Mouse (Mus musculus) kidney, adult 9 months (tissue): ENCODE measurements at regions not wholly inside any gene's neighbourhood (a gene's known extent, or its start where the extent isn't known, plus 50 kb on each side); places are given as distances from the start of the nearest gene placed in this dataset.

Source experiments
- DNase-seq: peaks from one replicate; pipeline ENCODE4 v3.0.0; 2022

GRCm38 (mm10) chr10:39316533-39316932 is 52.1 kb upstream of the Fyn start:
- no peak for DNase-seq

GRCm38 (mm10) chr10:39315434-39316174 is 53.1 kb upstream of the Fyn start:
- no peak for DNase-seq

GRCm38 (mm10) chr10:39311501-39311900 is 57.2 kb upstream of the Fyn start:
- DNase-seq: no peak

- DNase-seq: no peak
Measured at GRCm38 (mm10) chr10:39308535-39308934, 60.1 kb upstream of the Fyn start.

- DNase-seq: no peak
Measured at GRCm38 (mm10) chr10:39292703-39293496, 75.8 kb upstream of the Fyn start.

GRCm38 (mm10) chr10:39291747-39292198 is 76.9 kb upstream of the Fyn start:
- no peak for DNase-seq

- DNase-seq: peak; percentile 2
Measured at GRCm38 (mm10) chr10:39291134-39291746, 77.4 kb upstream of the Fyn start.

GRCm38 (mm10) chr10:39290245-39290644 is 78.4 kb upstream of the Fyn start:
- DNase-seq: no peak

- no peak for DNase-seq
Measured at GRCm38 (mm10) chr10:39280366-39281000, 88.2 kb upstream of the Fyn start.

GRCm38 (mm10) chr10:39274202-39274601 is 94.5 kb upstream of the Fyn start:
- DNase-seq: no peak

- no peak for DNase-seq
Measured at GRCm38 (mm10) chr10:39273426-39273825, 95.2 kb upstream of the Fyn start.

GRCm38 (mm10) chr10:39272387-39272949 is 96.2 kb upstream of the Fyn start:
- no peak for DNase-seq

GRCm38 (mm10) chr10:39270406-39270805 is 98.2 kb upstream of the Fyn start:
- no peak for DNase-seq

- DNase-seq: no peak
Measured at GRCm38 (mm10) chr10:39267236-39267635, 101.4 kb upstream of the Fyn start.

GRCm38 (mm10) chr10:39266482-39266881 is 102.2 kb upstream of the Fyn start:
- DNase-seq: peak; percentile 80

GRCm38 (mm10) chr10:39262466-39262865 is 98.9 kb upstream of the Ccn6 start:
- DNase-seq: no peak

GRCm38 (mm10) chr10:39261174-39262145 is 97.9 kb upstream of the Ccn6 start:
- DNase-seq: no peak

GRCm38 (mm10) chr10:39260061-39260460 is 96.5 kb upstream of the Ccn6 start:
- DNase-seq: no peak

- DNase-seq: no peak
Measured at GRCm38 (mm10) chr10:39257371-39258154, 94.0 kb upstream of the Ccn6 start.

- DNase-seq: no peak
Measured at GRCm38 (mm10) chr10:39254561-39254960, 91.0 kb upstream of the Ccn6 start.

GRCm38 (mm10) chr10:39250039-39250438 is 86.4 kb upstream of the Ccn6 start:
- no peak for DNase-seq
